Mouse (Mus musculus): Measurements from ENCODE around the gene Engase. TPM values are rescaled to one million over a fixed set of nuclear protein-coding genes. Genes with fewer than 3 reads are reported as not detected.

Gene Engase
- polyA plus RNA-seq, 1 experiment from 2014 or later: 9.4 TPM

DNA sequence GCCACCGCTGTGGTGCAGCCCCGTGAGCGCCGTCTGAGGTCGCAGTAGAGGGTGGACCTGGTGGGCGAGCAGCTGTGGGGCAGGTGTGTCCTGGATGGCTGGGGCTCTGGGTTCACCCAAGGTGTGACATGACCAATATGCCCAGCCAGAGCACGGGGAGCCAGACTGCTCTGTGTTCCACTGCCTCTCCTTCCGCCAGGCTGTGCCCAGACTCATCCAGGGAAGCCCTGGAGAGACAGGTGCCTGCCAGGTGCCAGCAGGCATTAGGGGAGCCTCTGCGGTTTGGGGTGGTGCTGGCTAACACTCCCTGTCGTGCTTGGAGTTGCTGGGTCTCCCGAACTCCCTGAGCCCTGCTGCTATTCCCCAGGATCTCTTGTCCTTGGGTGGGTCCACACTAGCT lies 61.4 kb downstream of the Engase start:
- no peaks in the 10 kb centered on the region for H3K9me3 ChIP-seq
- no peak overlapping the region for H3K9ac ChIP-seq (replicated peaks)
- no peak overlapping the region for H3K4me3 ChIP-seq (replicated peaks)
- ATAC-seq (ENCODE audit: insufficient number of reproducible peaks, insufficient read depth, low FRiP score, low TSS enrichment, low read depth): no peak
- no peaks in the 10 kb centered on the region for H3K36me3 ChIP-seq
- H3K27ac ChIP-seq: no peak overlapping the region
- peaks cover 32% of the 10 kb centered on the region for H3K27me3 ChIP-seq
- WGBS: 79% methylated on average over 11 of the region's 11 CpGs
- H3K4me1 ChIP-seq (replicated peaks): peaks cover 11% of the 10 kb centered on the region
- no peak overlapping the region for H3K4me2 ChIP-seq

Other genes with a start within 250 kb of the Engase start
- 24.5 and 26.3 TPM in 2 replicates for gene Cyth1, start 228.2 kb upstream of the Engase start, polyA plus RNA-seq (2016; fragmentation: Nextera tagmentation; extraction: Ambion mirVana)
- 20.1 and 21.3 TPM in 2 replicates for gene Usp36, start 186.6 kb upstream of the Engase start, polyA plus RNA-seq (2016; fragmentation: Nextera tagmentation; extraction: Ambion mirVana)
- 0.59 and 0.60 TPM in 2 replicates for gene Cep295nl, start 134.3 kb upstream of the Engase start, polyA plus RNA-seq (2016; fragmentation: Nextera tagmentation; extraction: Ambion mirVana)
- gene Timp2, start 121.1 kb upstream of the Engase start, polyA plus RNA-seq (2016; fragmentation: Nextera tagmentation; extraction: Ambion mirVana): 77.6 and 91.3 TPM in 2 replicates
- 4.1 and 4.3 TPM in 2 replicates for gene Lgals3bp, start 74.7 kb upstream of the Engase start, polyA plus RNA-seq (2016; fragmentation: Nextera tagmentation; extraction: Ambion mirVana)
- gene Cant1, start 57.7 kb upstream of the Engase start, polyA plus RNA-seq (2016; fragmentation: Nextera tagmentation; extraction: Ambion mirVana): 30.5 and 32.0 TPM in 2 replicates
- gene C1qtnf1, start 48.6 kb upstream of the Engase start, polyA plus RNA-seq (2016; fragmentation: Nextera tagmentation; extraction: Ambion mirVana): 3.4 and 4.8 TPM in 2 replicates

Measured in limb, embryonic 12.5 days (tissue).